ENCODE assay signal across 8 mouse cellular contexts in the genomic region with DNA sequence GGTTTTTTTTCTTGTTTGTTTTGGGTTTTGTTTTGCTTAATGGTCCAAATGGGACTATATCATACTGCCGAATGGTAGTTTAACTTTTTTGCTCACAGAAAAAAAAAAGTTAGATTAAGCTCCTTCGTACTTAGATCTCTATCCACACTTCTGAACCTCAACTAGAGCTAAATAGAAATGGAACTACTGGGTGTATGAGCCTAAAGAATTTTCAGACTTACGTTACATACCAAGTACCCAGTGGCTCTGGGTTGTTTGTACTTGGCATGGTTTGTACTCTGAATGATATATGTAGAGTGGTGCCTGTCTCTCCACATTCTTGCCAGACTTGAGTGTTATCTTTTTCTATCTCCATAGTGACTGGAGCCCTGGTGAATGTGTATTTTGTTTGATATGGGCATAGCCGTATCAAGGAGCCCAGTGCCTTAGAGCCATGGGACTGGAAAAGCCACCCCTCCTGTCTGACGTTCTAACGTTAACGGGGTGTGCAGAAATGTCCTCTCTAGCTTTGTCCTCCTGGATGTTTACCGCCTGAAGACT. TPM values are rescaled to one million over a fixed set of nuclear protein-coding genes. Genes with fewer than 3 reads are reported as not detected.
A peak's percentile ranks its signal among the peaks of the same experiment; 100 is the strongest.
DNase-seq lines count a peak whose midpoint lies in the region; ATAC-seq lines count a peak whose summit lies in the region.

No protein-coding gene starts in this region.

- peak overlapping the region; percentile 90 for H3K27ac ChIP-seq in lung, embryonic 16.5 days (ENCODE audit: low read length)
- 0 out of 2 replicates have a peak overlapping the region, but pooled peaks have one; percentile 54 for H3K27ac ChIP-seq in embryonic facial prominence, embryonic 12.5 days
- H3K27ac ChIP-seq in intestine, embryonic 14.5 days (ENCODE audit: low read depth) = no peak overlapping the region
- no peak overlapping the region for H3K27ac ChIP-seq in midbrain, embryonic 14.5 days (replicated peaks; ENCODE audit: low read depth, low read length)

- H3K4me3 ChIP-seq in lung, embryonic 16.5 days (ENCODE audit: low read length) = peak overlapping the region; percentile 97
- H3K4me3 ChIP-seq in embryonic facial prominence, embryonic 12.5 days = peak overlapping the region; percentile 78
- H3K4me3 ChIP-seq in intestine, embryonic 14.5 days (ENCODE audit: low read depth, low read length) = peak overlapping the region; percentile 84
- peak overlapping the region; percentile 68 for H3K4me3 ChIP-seq in midbrain, embryonic 14.5 days (replicated peaks; ENCODE audit: low read depth, low read length)

- ATAC-seq in lung, embryonic 16.5 days (ENCODE audit: low read depth) = peak; percentile 38
- ATAC-seq in embryonic facial prominence, embryonic 12.5 days (ENCODE audit: insufficient number of reproducible peaks, insufficient read depth, low FRiP score, low TSS enrichment) = 0 out of 2 replicates have a peak, but pooled peaks have one; percentile 25
- ATAC-seq in intestine, embryonic 14.5 days (replicated peaks; ENCODE audit: low FRiP score, low TSS enrichment, low read depth) = peak; percentile 44
- ATAC-seq in midbrain, embryonic 14.5 days (ENCODE audit: low FRiP score, low TSS enrichment) = peak; percentile 24; the same call in 1 of the 2 replicates

- no peaks in the 10 kb centered on the region for H3K9me3 ChIP-seq in lung, embryonic 16.5 days (ENCODE audit: control insufficient read depth, low read length)
- H3K9me3 ChIP-seq in embryonic facial prominence, embryonic 12.5 days = no peaks in the 10 kb centered on the region
- no peaks in the 10 kb centered on the region; the same call in 1 of the 2 replicates for H3K9me3 ChIP-seq in intestine, embryonic 14.5 days (ENCODE audit: control insufficient read depth, low read length)
- H3K9me3 ChIP-seq in midbrain, embryonic 14.5 days (ENCODE audit: control insufficient read depth, low read length) = no peaks in the 10 kb centered on the region

- WGBS in lung, embryonic 16.5 days = 48% methylated on average over 8 of the region's 8 CpGs
- WGBS in embryonic facial prominence, embryonic 12.5 days = 71% methylated on average over 8 of the region's 8 CpGs
- 55% methylated on average over 8 of the region's 8 CpGs for WGBS in intestine, embryonic 14.5 days
- WGBS in midbrain, embryonic 14.5 days = 74% methylated on average over 8 of the region's 8 CpGs

- H3K4me1 ChIP-seq in lung, embryonic 16.5 days (replicated peaks; ENCODE audit: control insufficient read depth, insufficient read depth, low read length) = peaks cover 10% of the 10 kb centered on the region
- H3K4me1 ChIP-seq in embryonic facial prominence, embryonic 12.5 days = no peaks in the 10 kb centered on the region
- H3K4me1 ChIP-seq in intestine, embryonic 14.5 days (replicated peaks; ENCODE audit: control insufficient read depth, insufficient read depth, low read length) = peaks cover 6% of the 10 kb centered on the region; the same call in 1 of the 2 replicates
- H3K4me1 ChIP-seq in midbrain, embryonic 14.5 days (ENCODE audit: control insufficient read depth, insufficient read depth, low read length) = no peaks in the 10 kb centered on the region

- DNase-seq in lung, postnatal 14 days = no peak
- peak; percentile 49 for DNase-seq in intestine, embryonic 14.5 days (ENCODE audit: low spot score)
- DNase-seq in midbrain, embryonic 14.5 days = no peak
- no peak for DNase-seq in urinary bladder, postnatal 4 days (ENCODE audit: low spot score in 2 of 2)
- DNase-seq in left cerebral cortex, adult 9 months (ENCODE audit: low spot score in 2 of 2) = no peak
- DNase-seq in adrenal gland, adult 18-20 months (ENCODE audit: low spot score in 2 of 2) = no peak

- H3K36me3 ChIP-seq in lung, embryonic 16.5 days (ENCODE audit: control insufficient read depth, insufficient read depth, low read length) = 0 out of 2 replicates have a peak, but pooled peaks cover 3% of the 10 kb centered on the region
- 0 out of 2 replicates have a peak, but pooled peaks cover 3% of the 10 kb centered on the region for H3K36me3 ChIP-seq in embryonic facial prominence, embryonic 12.5 days
- no peaks in the 10 kb centered on the region for H3K36me3 ChIP-seq in intestine, embryonic 14.5 days (ENCODE audit: control insufficient read depth, insufficient read depth, low read length)
- H3K36me3 ChIP-seq in midbrain, embryonic 14.5 days (ENCODE audit: control insufficient read depth, insufficient read depth, low read length) = no peaks in the 10 kb centered on the region

- no peaks in the 10 kb centered on the region for H3K27me3 ChIP-seq in lung, embryonic 16.5 days (ENCODE audit: control insufficient read depth, insufficient read depth, low read depth, low read length)
- no peaks in the 10 kb centered on the region for H3K27me3 ChIP-seq in embryonic facial prominence, embryonic 12.5 days
- H3K27me3 ChIP-seq in intestine, embryonic 14.5 days (replicated peaks; ENCODE audit: control insufficient read depth, insufficient read depth, low read length) = no peaks in the 10 kb centered on the region
- no peaks in the 10 kb centered on the region; the same call in 1 of the 2 replicates for H3K27me3 ChIP-seq in midbrain, embryonic 14.5 days (ENCODE audit: control insufficient read depth, insufficient read depth, low read length)

- peak overlapping the region; percentile 54 for H3K4me2 ChIP-seq in lung, embryonic 16.5 days (ENCODE audit: low read depth, low read length)
- H3K4me2 ChIP-seq in embryonic facial prominence, embryonic 12.5 days (replicated peaks) = peak overlapping the region; percentile 58
- H3K4me2 ChIP-seq in intestine, embryonic 14.5 days (ENCODE audit: low read length) = peak overlapping the region; percentile 58
- peak overlapping the region; percentile 85 for H3K4me2 ChIP-seq in midbrain, embryonic 14.5 days (ENCODE audit: low read length)

- peak overlapping the region; percentile 93; the same call in 1 of the 2 replicates for H3K9ac ChIP-seq in lung, embryonic 16.5 days (ENCODE audit: low read length)
- H3K9ac ChIP-seq in embryonic facial prominence, embryonic 12.5 days = no peak overlapping the region
- H3K9ac ChIP-seq in intestine, embryonic 14.5 days (ENCODE audit: low read length) = no peak overlapping the region
- H3K9ac ChIP-seq in midbrain, embryonic 14.5 days (replicated peaks; ENCODE audit: low read length) = no peak overlapping the region

RNA-seq across cellular contexts. Expression of a gene that starts 0.4 kb away (rescaled TPM):
- polyA plus RNA-seq in lung, embryonic 16.5 days (2015; fragmentation: Nextera tagmentation; extraction: Ambion mirVana) = 40.6 and 46.0 TPM in 2 replicates
- 27.1 and 35.7 TPM in 2 replicates for polyA plus RNA-seq in embryonic facial prominence, embryonic 12.5 days (2016; fragmentation: Nextera tagmentation; extraction: Ambion mirVana)
- polyA plus RNA-seq in intestine, embryonic 14.5 days (2014; fragmentation: Nextera tagmentation; extraction: Ambion mirVana) = 32.8 and 40.7 TPM in 2 replicates
- 9.5 and 11.1 TPM in 2 replicates for polyA plus RNA-seq in midbrain, embryonic 14.5 days (2014; fragmentation: Nextera tagmentation; extraction: Ambion mirVana)
- 10 to 100 TPM; 12.6 to 18.2 TPM for total RNA-seq in adrenal gland, adult 18-20 months (2021)

Comparison
In these comparisons a context has a peak if more than half of its experiments do, and no peak if none do; other contexts are left out.
1. H3K27ac ChIP-seq: peak in lung, embryonic 16.5 days (single experiment) and embryonic facial prominence, embryonic 12.5 days (single experiment); none in intestine, embryonic 14.5 days (single experiment) and midbrain, embryonic 14.5 days (single experiment).
2. Peak in every context shown above with its lines, with median percentiles within 50 percentile points of each other: ATAC-seq, H3K4me2 ChIP-seq and H3K4me3 ChIP-seq.